Mouse (Mus musculus): ENCODE measurements around the gene Cog5. TPM values are rescaled to one million over a fixed set of nuclear protein-coding genes. Genes with fewer than 3 reads are reported as not detected.

Gene Cog5
- polyA plus RNA-seq, 1 experiment from 2014 or later = 25.5 TPM

GRCm38 (mm10) chr12:31985738-31986137 lies 331.1 kb downstream of the Cog5 start:
- WGBS = 62% methylated on average over 6 of the region's 6 CpGs
- peaks cover 2% of the 10 kb centered on the region; the same call in 1 of the 2 replicates for H3K27me3 ChIP-seq (replicated peaks)
- no peak overlapping the region for H3K9ac ChIP-seq
- no peaks in the 10 kb centered on the region for H3K9me3 ChIP-seq
- no peak overlapping the region for H3K4me2 ChIP-seq
- no peak for ATAC-seq (ENCODE audit: extremely low read depth, insufficient number of reproducible peaks, low FRiP score, low TSS enrichment)
- no peaks in the 10 kb centered on the region for H3K36me3 ChIP-seq
- no peak overlapping the region for H3K27ac ChIP-seq (replicated peaks)
- H3K4me1 ChIP-seq = peaks cover 15% of the 10 kb centered on the region
- no peak overlapping the region for H3K4me3 ChIP-seq

DNA sequence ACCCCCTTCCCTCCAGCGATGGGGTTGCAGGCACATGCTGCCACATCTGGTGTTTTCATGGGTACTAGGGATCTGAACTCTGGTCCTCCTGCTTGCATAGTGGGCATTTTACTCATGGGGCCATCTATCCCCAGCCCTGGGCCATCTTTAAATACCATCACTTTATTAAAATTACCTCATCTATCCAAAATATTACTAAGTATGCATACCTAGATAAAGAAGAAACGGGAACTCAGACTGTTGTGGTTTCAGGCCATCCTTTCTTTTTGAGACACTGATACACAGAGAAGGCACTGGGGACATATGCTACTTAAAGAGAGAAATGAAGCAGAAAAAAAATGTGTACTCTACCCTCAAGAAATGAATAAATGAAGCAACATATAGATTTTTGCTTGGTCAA lies 331.8 kb downstream of the Cog5 start:
- no peaks in the 10 kb centered on the region for H3K9me3 ChIP-seq
- H3K27me3 ChIP-seq (replicated peaks) = peaks cover 2% of the 10 kb centered on the region; the same call in 1 of the 2 replicates
- ATAC-seq (ENCODE audit: extremely low read depth, insufficient number of reproducible peaks, low FRiP score, low TSS enrichment) = no peak
- no peak overlapping the region for H3K4me3 ChIP-seq
- H3K27ac ChIP-seq (replicated peaks) = no peak overlapping the region
- no peaks in the 10 kb centered on the region for H3K36me3 ChIP-seq
- peaks cover 15% of the 10 kb centered on the region for H3K4me1 ChIP-seq
- 89% methylated on average over 2 of the region's 2 CpGs for WGBS
- H3K9ac ChIP-seq = no peak overlapping the region
- H3K4me2 ChIP-seq = no peak overlapping the region

Other genes starting within 250 kb of the Cog5 start
- 8.4 and 9.3 TPM in 2 replicates for gene Cbll1, start 155.3 kb upstream of the Cog5 start, polyA plus RNA-seq (2015; fragmentation: Nextera tagmentation; extraction: Ambion mirVana)
- gene Slc26a4, start 94.9 kb upstream of the Cog5 start, polyA plus RNA-seq (2015; fragmentation: Nextera tagmentation; extraction: Ambion mirVana) = 0.16 and 0.43 TPM in 2 replicates
- gene Bcap29, start 20.2 kb upstream of the Cog5 start, polyA plus RNA-seq (2015; fragmentation: Nextera tagmentation; extraction: Ambion mirVana) = 46.7 and 46.9 TPM in 2 replicates
- 5.3 and 6.8 TPM in 2 replicates for gene Dus4l, start within 50 bp of the Cog5 start, polyA plus RNA-seq (2015; fragmentation: Nextera tagmentation; extraction: Ambion mirVana)
- 12.9 and 16.4 TPM in 2 replicates for gene Gpr22, start 59.1 kb downstream of the Cog5 start, polyA plus RNA-seq (2015; fragmentation: Nextera tagmentation; extraction: Ambion mirVana)